ENCODE assay signal across 9 mouse cellular contexts in the genomic region with DNA sequence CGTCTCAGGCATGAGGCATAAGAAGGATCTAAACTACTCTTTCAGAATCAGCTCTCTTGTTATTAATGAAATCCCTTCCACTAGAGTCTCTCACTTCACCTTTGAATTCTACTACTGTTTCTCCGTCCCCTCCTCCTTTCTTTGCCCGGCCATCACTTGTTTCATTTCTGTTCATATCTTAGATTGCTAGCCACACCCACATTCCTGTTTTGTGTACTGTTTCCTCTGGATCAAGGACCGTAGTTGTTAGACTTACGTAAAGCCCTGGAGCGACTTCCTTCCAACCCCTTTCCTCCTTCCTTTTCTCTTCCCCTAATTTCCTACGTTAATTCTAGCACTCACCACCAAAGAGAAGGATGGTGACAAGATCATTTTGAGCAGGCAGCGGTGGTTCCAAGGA. TPM values are rescaled to one million over a fixed set of nuclear protein-coding genes. Genes with fewer than 3 reads are reported as not detected.
DNase-seq lines count a peak whose midpoint lies in the region; ATAC-seq and TF ChIP-seq lines count a peak whose summit lies in the region.
"Had no signal": no experiment of that assay in that cellular context is flagged by ENCODE, and none has a peak within 500 bp of the region (broad histone marks: within the 10 kb centered on the region; RNA-seq: fewer than 3 reads in every experiment).

No protein-coding gene starts in this region.

- H3K9ac ChIP-seq in intestine, embryonic 15.5 days, result 0 out of 2 replicates have a peak overlapping the region, but pooled peaks have one; percentile 68
- H3K9ac ChIP-seq in lung, postnatal 0 days (replicated peaks; ENCODE audit: low read depth), result peak overlapping the region; percentile 85
- H3K9ac ChIP-seq: forebrain, embryonic 15.5 days had no signal

- no peak for ATAC-seq in intestine, embryonic 15.5 days
- no peak for ATAC-seq in lung, postnatal 0 days
- ATAC-seq: forebrain, embryonic 15.5 days had no signal

- TF ChIP-seq CTCF in kidney, adult 2 months (conservative IDR thresholded peaks at IDR 0.05; ENCODE audit: insufficient read depth, insufficient read length, low read depth, low read length), result no peak
- TF ChIP-seq CTCF in cortical plate, adult 2 months (IDR thresholded peaks at IDR 0.05; ENCODE audit: extremely low read depth, insufficient read depth, low read length), result no peak
- TF ChIP-seq CTCF in lung, postnatal 0 days (IDR thresholded peaks at IDR 0.05), result no peak

- no peak for TF ChIP-seq POLR2A in kidney, adult 2 months (IDR thresholded peaks at IDR 0.05; ENCODE audit: low read depth, low read length)
- no peak for TF ChIP-seq POLR2A in cortical plate, adult 2 months (IDR thresholded peaks at IDR 0.05; ENCODE audit: extremely low read depth, insufficient read depth, low read length)

- H3K4me1 ChIP-seq in kidney, adult 2 months (ENCODE audit: control insufficient read depth, insufficient read depth, low read length), result peaks cover 28% of the 10 kb centered on the region
- H3K4me1 ChIP-seq in cortical plate, adult 2 months (ENCODE audit: control insufficient read depth, insufficient read depth, low read length), result no peaks in the 10 kb centered on the region
- peaks cover 24% of the 10 kb centered on the region for H3K4me1 ChIP-seq in intestine, embryonic 15.5 days (replicated peaks)
- H3K4me1 ChIP-seq in lung, postnatal 0 days (ENCODE audit: insufficient read depth, low read depth, low read length), result peaks cover 8% of the 10 kb centered on the region; the same call in 1 of the 2 replicates

- WGBS in kidney, adult 2 months, result 17% methylated on average over 8 of the region's 8 CpGs
- WGBS in intestine, embryonic 15.5 days, result 21% methylated on average over 8 of the region's 8 CpGs
- 13% methylated on average over 8 of the region's 8 CpGs for WGBS in lung, postnatal 0 days

- peak overlapping the region; percentile 81 for H3K4me3 ChIP-seq in kidney, adult 2 months (ENCODE audit: insufficient read depth, low read depth, low read length)
- H3K4me3 ChIP-seq in cortical plate, adult 2 months (ENCODE audit: insufficient read depth, low read length), result 0 out of 2 replicates have a peak overlapping the region, but pooled peaks have one; percentile 7
- peak overlapping the region; percentile 58 for H3K4me3 ChIP-seq in intestine, embryonic 15.5 days (replicated peaks)
- H3K4me3 ChIP-seq in lung, postnatal 0 days (ENCODE audit: low read depth, low read length), result peak overlapping the region; percentile 78

- peak; percentile 63 for DNase-seq in kidney, adult 2 months
- no peak for DNase-seq in kidney, adult 11 months
- peak; percentile 84 for DNase-seq in lung, postnatal 0 days (ENCODE audit: low spot score)
- DNase-seq in thymus, postnatal 4 days, result no peak
- DNase-seq in Muller cell, postnatal 12 days (ENCODE audit: inconsistent ontology term), result no peak
- DNase-seq in right cerebral cortex, postnatal 14 days, result no peak

- peak overlapping the region; percentile 88 for H3K27ac ChIP-seq in kidney, adult 2 months (ENCODE audit: insufficient read depth, low read depth, low read length)
- H3K27ac ChIP-seq in cortical plate, adult 2 months (ENCODE audit: insufficient read depth, low read length), result 0 out of 2 replicates have a peak overlapping the region, but pooled peaks have one; percentile 43
- H3K27ac ChIP-seq in intestine, embryonic 15.5 days, result peak overlapping the region; percentile 86
- peak overlapping the region; percentile 95 for H3K27ac ChIP-seq in lung, postnatal 0 days (ENCODE audit: low read length)

- no peaks in the 10 kb centered on the region for H3K9me3 ChIP-seq in intestine, embryonic 15.5 days
- H3K9me3 ChIP-seq in lung, postnatal 0 days (ENCODE audit: low read length), result no peaks in the 10 kb centered on the region
- H3K9me3 ChIP-seq: forebrain, embryonic 15.5 days had no signal

- H3K27me3 ChIP-seq in kidney, adult 2 months (replicated peaks; ENCODE audit: control insufficient read depth, insufficient read depth, low read length), result no peaks in the 10 kb centered on the region
- no peaks in the 10 kb centered on the region for H3K27me3 ChIP-seq in intestine, embryonic 15.5 days (replicated peaks)
- no peaks in the 10 kb centered on the region for H3K27me3 ChIP-seq in lung, postnatal 0 days (replicated peaks; ENCODE audit: insufficient read depth, low read length)

- H3K4me2 ChIP-seq in intestine, embryonic 15.5 days (replicated peaks), result peak overlapping the region; percentile 69
- peak overlapping the region; percentile 72 for H3K4me2 ChIP-seq in lung, postnatal 0 days (replicated peaks; ENCODE audit: low read depth, low read length)
- H3K4me2 ChIP-seq: forebrain, embryonic 15.5 days had no signal

- no peaks in the 10 kb centered on the region for H3K36me3 ChIP-seq in kidney, adult 2 months (ENCODE audit: control insufficient read depth, insufficient read depth, low read length)
- H3K36me3 ChIP-seq in intestine, embryonic 15.5 days, result no peaks in the 10 kb centered on the region
- no peaks in the 10 kb centered on the region for H3K36me3 ChIP-seq in lung, postnatal 0 days (ENCODE audit: insufficient read depth, low read length)
- H3K36me3 ChIP-seq: forebrain, embryonic 15.5 days had no signal

- TF ChIP-seq EP300 in lung, postnatal 0 days (IDR thresholded peaks at IDR 0.05), result peak; percentile 74

RNA-seq across cellular contexts. Expression of a gene that starts 1.7 kb away (rescaled TPM):
- 88.7 and 106 TPM in 2 replicates for polyA plus RNA-seq in kidney, adult 2 months (2012; rRNA removed)
- polyA plus RNA-seq in cortical plate, adult 2 months (2012; rRNA removed), result 8.0 and 9.0 TPM in 2 replicates
- polyA plus RNA-seq in intestine, embryonic 15.5 days (2015; fragmentation: Nextera tagmentation; extraction: Ambion mirVana), result 88.1 and 100 TPM in 2 replicates
- polyA plus RNA-seq in lung, postnatal 0 days (2015; fragmentation: Nextera tagmentation; extraction: Ambion mirVana), result 177 and 239 TPM in 2 replicates

RNA-seq across cellular contexts. Expression of a gene that starts 20.4 kb away (rescaled TPM):
- polyA plus RNA-seq in kidney, adult 2 months (2012; rRNA removed), result 77.3 and 79.7 TPM in 2 replicates
- 2.1 TPM in 2 replicates for polyA plus RNA-seq in cortical plate, adult 2 months (2012; rRNA removed)
- polyA plus RNA-seq in intestine, embryonic 15.5 days (2015; fragmentation: Nextera tagmentation; extraction: Ambion mirVana), result 3.3 and 3.8 TPM in 2 replicates
- 7.1 and 7.8 TPM in 2 replicates for polyA plus RNA-seq in lung, postnatal 0 days (2015; fragmentation: Nextera tagmentation; extraction: Ambion mirVana)

RNA-seq across cellular contexts. Expression of a gene that starts 28.0 kb away (rescaled TPM):
- 56.8 and 59.0 TPM in 2 replicates for polyA plus RNA-seq in kidney, adult 2 months (2012; rRNA removed)
- 99.2 and 102 TPM in 2 replicates for polyA plus RNA-seq in cortical plate, adult 2 months (2012; rRNA removed)
- 62.1 and 62.5 TPM in 2 replicates for polyA plus RNA-seq in intestine, embryonic 15.5 days (2015; fragmentation: Nextera tagmentation; extraction: Ambion mirVana)
- 66.4 and 67.7 TPM in 2 replicates for polyA plus RNA-seq in lung, postnatal 0 days (2015; fragmentation: Nextera tagmentation; extraction: Ambion mirVana)

RNA-seq across cellular contexts. Expression of a gene that starts 50.3 kb away (rescaled TPM):
- 1.6 and 4.8 TPM in 2 replicates for polyA plus RNA-seq in kidney, adult 2 months (2012; rRNA removed)
- polyA plus RNA-seq in cortical plate, adult 2 months (2012; rRNA removed), result 1.6 and 2.1 TPM in 2 replicates
- 2.2 and 2.4 TPM in 2 replicates for polyA plus RNA-seq in intestine, embryonic 15.5 days (2015; fragmentation: Nextera tagmentation; extraction: Ambion mirVana)
- 3.5 and 4.1 TPM in 2 replicates for polyA plus RNA-seq in lung, postnatal 0 days (2015; fragmentation: Nextera tagmentation; extraction: Ambion mirVana)

Comparison
In these comparisons a context has a peak if more than half of its experiments do, and no peak if none do; other contexts are left out.
1. DNase-seq: peak in kidney, adult 2 months (single experiment) and lung, postnatal 0 days (single experiment); none in kidney, adult 11 months (single experiment), thymus, postnatal 4 days (single experiment), Muller cell, postnatal 12 days (single experiment) and right cerebral cortex, postnatal 14 days (single experiment).
2. H3K27ac ChIP-seq: peak in every context shown above with its lines; median percentile 95 in lung, postnatal 0 days; 88 in kidney, adult 2 months; 86 in intestine, embryonic 15.5 days; 43 in cortical plate, adult 2 months.
3. H3K4me3 ChIP-seq: peak in every context shown above with its lines; median percentile 81 in kidney, adult 2 months; 78 in lung, postnatal 0 days; 58 in intestine, embryonic 15.5 days; 7 in cortical plate, adult 2 months.